Mouse (Mus musculus) ES-Bruce4 (cell line): Measurements from ENCODE around the gene Lrrc63.

Experiments used
- CTCF ChIP-seq: IDR thresholded peaks from one replicate; pipeline ENCODE4 v1.8.1; 2011; ENCODE audit warnings: low read depth, low read length
- POLR2A ChIP-seq: IDR thresholded peaks from one replicate; pipeline ENCODE4 v1.8.1; 2011; ENCODE audit warnings: low read length; ENCODE audit not compliant: insufficient read depth

- TF ChIP-seq POLR2A = no peak
- no peak for TF ChIP-seq CTCF
Observed at GRCm38 (mm10) chr14:75136119-75136966, 5.7 kb upstream of the Lrrc63 start.
